Mouse (Mus musculus) MEL (cell line): ENCODE data around the gene Hapln1.

Experiments used
- CHD2 ChIP-seq: IDR thresholded peaks from 2 replicates; pipeline ENCODE4 v1.6.1; 2011; ENCODE audit warnings: low read length, improper control_type of control experiment
- CTCF ChIP-seq, 3 experiments: IDR thresholded peaks in 2 of 3; conservative IDR thresholded peaks in 1 of 3; 2 replicates each; pipeline ENCODE4 v1.5.1; 2011 to 2012; ENCODE audit warnings: low read length in 3 of 3, low read depth in 2 of 3, mild to moderate bottlenecking in 2 of 3, improper control_type of control experiment in 1 of 3, inconsistent platforms in 1 of 3, mixed read lengths in 1 of 3, moderate library complexity in 1 of 3; ENCODE audit not compliant: control insufficient read depth in 1 of 3, insufficient read depth in 1 of 3, poor library complexity in 1 of 3, severe bottlenecking in 1 of 3
- EP300 ChIP-seq, 2 experiments: IDR thresholded peaks; 2 replicates each; pipeline ENCODE4 v1.6.1; 2011; ENCODE audit warnings: improper control_type of control experiment in 2 of 2, low read length in 2 of 2, low read depth in 1 of 2, mild to moderate bottlenecking in 1 of 2
- GATA1 ChIP-seq: IDR thresholded peaks from 2 replicates; pipeline ENCODE4 v1.6.1; 2011; ENCODE audit warnings: low read depth, low read length, improper control_type of control experiment
- HCFC1 ChIP-seq: IDR thresholded peaks from 2 replicates; pipeline ENCODE4 v1.6.1; 2012; ENCODE audit warnings: low read depth, mild to moderate bottlenecking, inconsistent platforms, low read length, improper control_type of control experiment, moderate library complexity
- KAT2A ChIP-seq: conservative IDR thresholded peaks from 2 replicates; pipeline ENCODE4 v1.6.1; 2012; ENCODE audit warnings: low read depth, low read length, improper control_type of control experiment, inconsistent platforms
- MAFK ChIP-seq: IDR thresholded peaks from 2 replicates; pipeline ENCODE4 v1.6.1; 2011; ENCODE audit warnings: low read depth, mild to moderate bottlenecking, low read length, improper control_type of control experiment, borderline replicate concordance
- MXI1 ChIP-seq: IDR thresholded peaks from 2 replicates; pipeline ENCODE4 v1.6.1; 2011; ENCODE audit warnings: mild to moderate bottlenecking, low read depth, low read length, improper control_type of control experiment
- NELFE ChIP-seq: IDR thresholded peaks from 2 replicates; pipeline ENCODE4 v1.6.1; 2011; ENCODE audit warnings: low read depth, low read length, improper control_type of control experiment
- POLR2A ChIP-seq, 2 experiments: IDR thresholded peaks; 2 replicates each; pipeline ENCODE4 v1.6.1; 2011 to 2012; ENCODE audit warnings: low read length in 2 of 2, mild to moderate bottlenecking in 2 of 2, control low read depth in 1 of 2, improper control_type of control experiment in 1 of 2, low read depth in 1 of 2, moderate library complexity in 1 of 2; ENCODE audit not compliant: control insufficient read depth in 1 of 2, insufficient read depth in 1 of 2, poor library complexity in 1 of 2
- TBP ChIP-seq: IDR thresholded peaks from 2 replicates; pipeline ENCODE4 v1.8.0; 2011; ENCODE audit warnings: low read depth, low read length, improper control_type of control experiment
- ZC3H11A ChIP-seq: IDR thresholded peaks from 2 replicates; pipeline ENCODE4 v1.6.1; 2012; ENCODE audit warnings: low read depth, mild to moderate bottlenecking, inconsistent platforms, low read length, improper control_type of control experiment

DNA sequence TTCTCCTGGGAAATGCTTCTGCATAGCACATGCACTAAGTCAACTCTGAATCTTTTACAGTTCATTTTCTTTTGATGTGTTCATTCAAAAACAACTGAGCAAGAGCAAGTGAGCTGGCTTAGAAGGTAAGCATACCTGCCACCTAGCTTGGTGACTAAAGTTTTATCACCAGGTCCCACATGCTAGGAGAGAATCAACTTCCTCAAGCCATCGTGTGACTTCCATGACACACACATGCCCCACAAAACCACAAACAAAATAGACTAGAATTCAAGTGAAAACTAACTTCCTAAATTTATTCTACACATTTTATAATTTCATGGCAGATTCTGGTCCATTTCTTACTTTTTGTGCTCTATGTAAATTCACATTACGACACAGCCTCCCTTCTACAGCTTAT is 113.7 kb downstream of the Hapln1 start:
- TF ChIP-seq POLR2A (IDR thresholded peaks at IDR 0.05; ENCODE audit: control insufficient read depth in 1 of 2, insufficient read depth in 1 of 2, low read depth in 1 of 2, low read length in 2 of 2, poor library complexity in 1 of 2) (no peak), CTCF (IDR thresholded peaks at IDR 0.05 in 2 of 3, conservative IDR thresholded peaks at IDR 0.05 in 1 of 3; ENCODE audit: control insufficient read depth in 1 of 3, insufficient read depth in 1 of 3, low read depth in 2 of 3, low read length in 3 of 3, poor library complexity in 1 of 3, severe bottlenecking in 1 of 3) (no peak), HCFC1 (no peak), EP300 (IDR thresholded peaks at IDR 0.05; ENCODE audit: low read depth in 1 of 2, low read length in 2 of 2) (peak; percentile 49 to 66), TBP (no peak), MAFK (no peak), CHD2 (no peak), MXI1 (no peak), ZC3H11A (no peak), NELFE (no peak), GATA1 (0 out of 2 replicates have a peak, but pooled peaks have one; percentile 14), KAT2A (no peak)
